Mouse (Mus musculus) ES-E14 (cell line): ENCODE data around the gene Tgfbr2. TPM values are rescaled to one million over a fixed set of nuclear protein-coding genes. Genes with fewer than 3 reads are reported as not detected.

ENCODE experiments used
- DNase-seq: peaks from one replicate; pipeline ENCODE4 v3.0.0-alpha.2; 2013; ENCODE audit warnings: low read depth, low spot score
- H3K27ac ChIP-seq: 2 replicates; pipeline ENCODE4 v1.5.1; 2012; ENCODE audit warnings: low read depth, mild to moderate bottlenecking, low read length, moderate library complexity, mixed read lengths; ENCODE audit not compliant: poor library complexity, insufficient read depth, severe bottlenecking
- H3K36me3 ChIP-seq: 2 replicates; pipeline ENCODE4 v1.6.1; 2012; ENCODE audit warnings: mild to moderate bottlenecking, low read length, moderate library complexity, mixed read lengths; ENCODE audit not compliant: control insufficient read depth, poor library complexity, insufficient read depth, severe bottlenecking
- H3K4me1 ChIP-seq, 2 experiments: fragments of 150-350 bp in 1 of 2; sonication (generic) in 1 of 2; 2 replicates each; pipeline ENCODE4 v1.6.1; 2012; ENCODE audit warnings: low read length in 2 of 2, mild to moderate bottlenecking in 1 of 2, mixed read lengths in 1 of 2; ENCODE audit not compliant: control insufficient read depth in 2 of 2, insufficient read depth in 2 of 2, poor library complexity in 1 of 2
- H3K4me3 ChIP-seq, 2 experiments: fragments of 150-350 bp in 1 of 2; sonication (generic) in 1 of 2; 2 replicates each; pipeline ENCODE4 v1.5.1; 2012; ENCODE audit warnings: low read length in 2 of 2, low read depth in 1 of 2, mild to moderate bottlenecking in 1 of 2, mixed read lengths in 1 of 2; ENCODE audit not compliant: insufficient read depth in 1 of 2, poor library complexity in 1 of 2, severe bottlenecking in 1 of 2
- H3K9ac ChIP-seq: 2 replicates; pipeline ENCODE4 v1.6.1; 2012; ENCODE audit warnings: low read depth, mild to moderate bottlenecking, low read length, mixed read lengths; ENCODE audit not compliant: poor library complexity, insufficient read depth, severe bottlenecking
- H3K9me3 ChIP-seq: fragments of 150-350 bp; sonication (generic); 2 replicates; pipeline ENCODE4 v1.6.1; 2012; ENCODE audit warnings: low read depth, mild to moderate bottlenecking, low read length; ENCODE audit not compliant: control insufficient read depth, insufficient read depth
- CHD2 ChIP-seq: IDR thresholded peaks from 2 replicates; pipeline ENCODE4 v1.6.1; 2014; ENCODE audit warnings: mild to moderate bottlenecking, low read depth, low read length, inconsistent platforms
- HCFC1 ChIP-seq: IDR thresholded peaks from 2 replicates; pipeline ENCODE4 v1.6.1; 2012; ENCODE audit warnings: low read length, inconsistent platforms, borderline replicate concordance; ENCODE audit not compliant: insufficient read depth
- MAFK ChIP-seq: IDR thresholded peaks from 2 replicates; pipeline ENCODE4 v1.6.1; 2014; ENCODE audit warnings: mild to moderate bottlenecking, low read depth, low read length, inconsistent platforms; ENCODE audit not compliant: insufficient read depth
- ZC3H11A ChIP-seq: IDR thresholded peaks from 2 replicates; pipeline ENCODE4 v1.6.1; 2012; ENCODE audit warnings: low read depth, mild to moderate bottlenecking, inconsistent platforms, low read length, borderline replicate concordance
- ZNF384 ChIP-seq: IDR thresholded peaks from 2 replicates; pipeline ENCODE4 v1.6.1; 2012; ENCODE audit warnings: low read depth, low read length, inconsistent platforms
- in situ Hi-C, 2 experiments: fragments of 600-800 bp; cut with MboI; formaldehyde crosslinking; loops; one replicate each; pipeline ENCODE4 v1.15.1; 2025; ENCODE audit warnings: low sequenced_read_pairs in 2 of 2, inconsistent platforms in 1 of 2; ENCODE audit not compliant: unreplicated experiment in 2 of 2
- total RNA-seq: library from RNA; depleted of rRNA; stranded (reverse); fragments of 300-350 nt; gene quantifications from 2 replicates; pipeline ENCODE4 v1.2.3, GENCODE M21; 2012

Gene Tgfbr2
- total RNA-seq, 1 experiment, result 5.1 TPM

GRCm38 (mm10) chr9:116220616-116221015 lies 45.5 kb upstream of the Tgfbr2 start:
- TF ChIP-seq CHD2 (no peak), ZC3H11A (no peak), MAFK (no peak), HCFC1 (no peak), ZNF384 (no peak)
- Histone ChIP-seq H3K36me3 (no peaks in the 10 kb centered on the region), H3K9me3 (no peaks in the 10 kb centered on the region), H3K4me1 (peaks cover 0 to 4% of the 10 kb centered on the region in 2 experiments; a peak in 1 of 4 replicates), H3K4me3 (no peak overlapping the region), H3K9ac (no peak overlapping the region), H3K27ac (no peak overlapping the region)
- DNase-seq, result no peak
- in situ Hi-C loops, result no loop called here

- no peak overlapping the region for H3K27ac ChIP-seq
- H3K36me3 ChIP-seq, result no peaks in the 10 kb centered on the region
- in situ Hi-C loops, result no loop called here
- H3K9ac ChIP-seq, result no peak overlapping the region
- peaks cover 0 to 4% of the 10 kb centered on the region in 2 experiments; a peak in 1 of 4 replicates for H3K4me1 ChIP-seq
- no peak overlapping the region for H3K4me3 ChIP-seq
- no peak for TF ChIP-seq CHD2
- no peaks in the 10 kb centered on the region for H3K9me3 ChIP-seq
- DNase-seq, result no peak
These were observed 45.0 kb upstream of the Tgfbr2 start for GRCm38 (mm10) chr9:116220159-116220515.

GRCm38 (mm10) chr9:116219234-116220158 lies 44.3 kb upstream of the Tgfbr2 start:
- no peak for TF ChIP-seq ZNF384
- TF ChIP-seq ZC3H11A, result no peak
- no peak for TF ChIP-seq MAFK
- no peak for TF ChIP-seq CHD2
- no peak for TF ChIP-seq HCFC1
- in situ Hi-C loops, result no loop called here
- DNase-seq, result no peak

GRCm38 (mm10) chr9:116218780-116219179 lies 43.6 kb upstream of the Tgfbr2 start:
- no peak for TF ChIP-seq ZNF384
- no peak for TF ChIP-seq CHD2
- TF ChIP-seq MAFK, result no peak
- no peak for TF ChIP-seq HCFC1
- TF ChIP-seq ZC3H11A, result no peak
- H3K4me1 ChIP-seq, result peaks cover 0 to 5% of the 10 kb centered on the region in 2 experiments; a peak in 1 of 4 replicates
- no peak for DNase-seq
- H3K36me3 ChIP-seq, result no peaks in the 10 kb centered on the region
- no peaks in the 10 kb centered on the region for H3K9me3 ChIP-seq
- in situ Hi-C loops, result no loop called here
- no peak overlapping the region for H3K27ac ChIP-seq
- H3K4me3 ChIP-seq, result no peak overlapping the region
- no peak overlapping the region for H3K9ac ChIP-seq

More at GRCm38 (mm10) chr9:116219234-116220158, 44.3 kb upstream of the Tgfbr2 start:
- peaks cover 0 to 4% of the 10 kb centered on the region in 2 experiments; a peak in 1 of 4 replicates for H3K4me1 ChIP-seq
- no peak overlapping the region for H3K9ac ChIP-seq
- H3K4me3 ChIP-seq, result no peak overlapping the region
- no peaks in the 10 kb centered on the region for H3K36me3 ChIP-seq
- H3K9me3 ChIP-seq, result no peaks in the 10 kb centered on the region
- no peak overlapping the region for H3K27ac ChIP-seq

- TF ChIP-seq ZC3H11A (no peak), MAFK (no peak), ZNF384 (no peak), HCFC1 (no peak), CHD2 (no peak)
- H3K9me3 ChIP-seq, result no peaks in the 10 kb centered on the region
- no peak for DNase-seq
- no peak overlapping the region for H3K27ac ChIP-seq
- no peak overlapping the region for H3K4me3 ChIP-seq
- peaks cover 0 to 9% of the 10 kb centered on the region in 2 experiments; a peak in 2 of 4 replicates for H3K4me1 ChIP-seq
- in situ Hi-C loops, result no loop called here
- no peaks in the 10 kb centered on the region for H3K36me3 ChIP-seq
- H3K9ac ChIP-seq, result no peak overlapping the region
These were observed 41.9 kb upstream of the Tgfbr2 start for GRCm38 (mm10) chr9:116217099-116217498.
